ENCODE assay signal across 28 mouse cellular contexts in the genomic region with DNA sequence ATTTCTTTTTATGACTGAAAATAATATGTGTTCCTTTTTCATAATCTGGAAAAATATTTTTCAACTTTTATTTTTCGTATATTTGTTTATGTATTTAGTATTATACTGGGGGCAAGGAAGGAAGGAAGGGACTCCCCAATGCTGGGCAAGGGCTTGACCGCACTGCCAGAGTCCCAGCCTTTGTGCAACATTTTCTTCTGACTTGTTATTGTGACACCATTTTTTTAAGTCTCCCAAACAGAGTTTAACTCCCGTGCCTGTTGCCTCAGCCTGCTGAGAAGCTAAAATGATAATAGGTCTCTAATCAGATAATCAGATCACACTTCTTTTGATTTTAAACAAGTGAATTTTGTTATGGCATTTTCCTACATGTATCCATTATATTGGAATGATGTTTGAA.
"Had no signal": no experiment of that assay in that cellular context is flagged by ENCODE, and none has a peak within 500 bp of the region (broad histone marks: within the 10 kb centered on the region; RNA-seq: fewer than 3 reads in every experiment).

No protein-coding gene starts in this region.

- H3K4me2 ChIP-seq: embryonic facial prominence, embryonic 12.5 days; embryonic facial prominence, embryonic 13.5 days; embryonic facial prominence, embryonic 15.5 days; forebrain, embryonic 12.5 days; forebrain, embryonic 13.5 days; forebrain, embryonic 15.5 days had no signal

- H3K9me3 ChIP-seq: embryonic facial prominence, embryonic 10.5 days; embryonic facial prominence, embryonic 12.5 days; embryonic facial prominence, embryonic 13.5 days; embryonic facial prominence, embryonic 15.5 days; forebrain, embryonic 10.5 days; forebrain, embryonic 12.5 days; forebrain, embryonic 13.5 days; forebrain, embryonic 15.5 days had no signal

- H3K36me3 ChIP-seq: embryonic facial prominence, embryonic 10.5 days; embryonic facial prominence, embryonic 12.5 days; embryonic facial prominence, embryonic 13.5 days; embryonic facial prominence, embryonic 15.5 days; forebrain, embryonic 10.5 days; forebrain, embryonic 12.5 days; forebrain, embryonic 15.5 days had no signal

- ATAC-seq: forebrain, embryonic 13.5 days; forebrain, embryonic 14.5 days; forebrain, embryonic 15.5 days; forebrain, embryonic 16.5 days; forebrain, postnatal 0 days had no signal

- DNase-seq: cerebellum, adult 2 months; cerebellum, adult 8-10 months; cerebellum, adult 9-10 months; cerebellum, adult 9-11 months; cerebellum, postnatal 10 days; cerebellum, postnatal 14 days; cerebellum, postnatal 25 days; cerebellum, postnatal 36 days; embryo, embryonic 11 days; forebrain, postnatal 0 days; gastrocnemius, adult 2 months; gastrocnemius, postnatal 10 days; gastrocnemius, postnatal 14 days; gastrocnemius, postnatal 25 days; gastrocnemius, postnatal 36 days; heart, adult 11 months; heart, adult 18-20 months had no signal

- H3K27me3 ChIP-seq: embryonic facial prominence, embryonic 12.5 days; embryonic facial prominence, embryonic 13.5 days; embryonic facial prominence, embryonic 15.5 days; forebrain, embryonic 12.5 days; forebrain, embryonic 13.5 days; forebrain, embryonic 15.5 days had no signal

- H3K4me1 ChIP-seq: embryonic facial prominence, embryonic 10.5 days; embryonic facial prominence, embryonic 12.5 days; embryonic facial prominence, embryonic 13.5 days; embryonic facial prominence, embryonic 15.5 days; forebrain, embryonic 10.5 days; forebrain, embryonic 12.5 days; forebrain, embryonic 13.5 days; forebrain, embryonic 15.5 days had no signal

- H3K4me3 ChIP-seq: embryonic facial prominence, embryonic 10.5 days; embryonic facial prominence, embryonic 12.5 days; embryonic facial prominence, embryonic 13.5 days; embryonic facial prominence, embryonic 15.5 days; erythroblast, embryonic 14.5 days; forebrain, embryonic 10.5 days; forebrain, embryonic 12.5 days; forebrain, embryonic 13.5 days; forebrain, embryonic 15.5 days; gastrocnemius, adult 2 months had no signal

- H3K9ac ChIP-seq: embryonic facial prominence, embryonic 12.5 days; embryonic facial prominence, embryonic 13.5 days; embryonic facial prominence, embryonic 15.5 days; forebrain, embryonic 12.5 days; forebrain, embryonic 13.5 days; forebrain, embryonic 15.5 days; forebrain, postnatal 0 days had no signal

- H3K27ac ChIP-seq: embryonic facial prominence, embryonic 10.5 days; embryonic facial prominence, embryonic 12.5 days; embryonic facial prominence, embryonic 13.5 days; embryonic facial prominence, embryonic 15.5 days; forebrain, embryonic 10.5 days; forebrain, embryonic 12.5 days; forebrain, embryonic 13.5 days; forebrain, embryonic 15.5 days; gastrocnemius, adult 2 months had no signal
